Mouse (Mus musculus) small intestine, adult 2 months (tissue): Measurements from ENCODE around the gene Asic2. TPM values are rescaled to one million over a fixed set of nuclear protein-coding genes. Genes with fewer than 3 reads are reported as not detected.

Experiments used
- H3K27ac ChIP-seq: fragments of 200-500 bp; 2 replicates; pipeline ENCODE4 v1.5.1; 2012; ENCODE audit warnings: low read depth, low read length, control low read depth, inconsistent platforms; ENCODE audit not compliant: insufficient read depth
- H3K27me3 ChIP-seq: fragments of 200-500 bp; 2 replicates; pipeline ENCODE4 v1.6.1; 2012; ENCODE audit warnings: mild to moderate bottlenecking, moderate library complexity, low read length, inconsistent platforms; ENCODE audit not compliant: control insufficient read depth, insufficient read depth
- H3K36me3 ChIP-seq: fragments of 200-500 bp; 2 replicates; pipeline ENCODE4 v1.6.1; 2012; ENCODE audit warnings: mild to moderate bottlenecking, low read length, control low read depth, inconsistent platforms; ENCODE audit not compliant: control insufficient read depth, insufficient read depth
- H3K4me1 ChIP-seq: fragments of 200-500 bp; 2 replicates; pipeline ENCODE4 v1.6.1; 2012; ENCODE audit warnings: low read length, inconsistent platforms, mixed read lengths; ENCODE audit not compliant: control insufficient read depth, insufficient read depth, insufficient read length
- H3K4me3 ChIP-seq: fragments of 200-500 bp; 2 replicates; pipeline ENCODE4 v1.5.1; 2012; ENCODE audit warnings: low read depth, mild to moderate bottlenecking, control low read depth, inconsistent platforms, low read length, moderate library complexity
- CTCF ChIP-seq: fragments of 200-500 bp; IDR thresholded peaks from 2 replicates; pipeline ENCODE4 v1.5.1; 2012; ENCODE audit warnings: low read depth, mild to moderate bottlenecking, control low read depth, inconsistent platforms, low read length, moderate library complexity, mixed read lengths; ENCODE audit not compliant: insufficient replicate concordance, insufficient read length; ENCODE audit errors: extremely low read depth
- POLR2A ChIP-seq: fragments of 200-500 bp; IDR thresholded peaks from 2 replicates; pipeline ENCODE4 v1.6.1; 2012; ENCODE audit warnings: low read depth, mild to moderate bottlenecking, control low read depth, inconsistent platforms, low read length, moderate library complexity
- WGBS: fragments of 180-500 bp; shearing (Covaris S2); methylation state at CpG from one replicate; pipeline ENCODE4 v1.1.7; 2018; 5-methylcytosine and 5-hydroxymethylcytosine counted together
- polyA plus RNA-seq: library from polyadenylated mRNA; depleted of rRNA; stranded (reverse); fragments of >200 nt; gene quantifications from 2 replicates; pipeline ENCODE4 v1.2.3, GENCODE M21; 2012

Asic2 gene
- polyA plus RNA-seq, 1 experiment = 1.4 TPM

DNA sequence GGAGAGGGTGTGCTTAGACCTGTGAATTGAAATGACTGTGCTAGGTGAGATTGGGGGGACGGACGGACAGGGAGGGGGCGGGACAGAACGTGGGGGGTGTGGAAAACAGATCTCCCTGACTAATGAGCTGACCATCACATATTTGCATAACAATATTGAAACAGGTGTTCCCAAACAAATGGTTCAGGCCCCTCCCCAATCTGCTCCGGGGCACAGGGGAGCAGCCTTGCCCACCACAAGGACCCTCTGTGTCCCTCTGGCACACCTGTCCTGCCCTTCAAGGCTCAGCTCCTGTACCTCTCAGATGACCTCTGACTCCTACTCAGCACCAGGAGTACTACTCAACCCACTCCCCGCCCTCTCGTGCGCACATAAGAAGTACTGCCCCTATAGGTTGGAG is 351.8 kb downstream of the Asic2 start:
- no peak overlapping the region for H3K27ac ChIP-seq
- 78% methylated on average over 8 of the region's 8 CpGs for WGBS
- no peak overlapping the region for H3K4me3 ChIP-seq
- no peaks in the 10 kb centered on the region for H3K27me3 ChIP-seq
- no peak for TF ChIP-seq POLR2A
- TF ChIP-seq CTCF = no peak
- no peaks in the 10 kb centered on the region for H3K36me3 ChIP-seq
- H3K4me1 ChIP-seq = no peaks in the 10 kb centered on the region

DNA sequence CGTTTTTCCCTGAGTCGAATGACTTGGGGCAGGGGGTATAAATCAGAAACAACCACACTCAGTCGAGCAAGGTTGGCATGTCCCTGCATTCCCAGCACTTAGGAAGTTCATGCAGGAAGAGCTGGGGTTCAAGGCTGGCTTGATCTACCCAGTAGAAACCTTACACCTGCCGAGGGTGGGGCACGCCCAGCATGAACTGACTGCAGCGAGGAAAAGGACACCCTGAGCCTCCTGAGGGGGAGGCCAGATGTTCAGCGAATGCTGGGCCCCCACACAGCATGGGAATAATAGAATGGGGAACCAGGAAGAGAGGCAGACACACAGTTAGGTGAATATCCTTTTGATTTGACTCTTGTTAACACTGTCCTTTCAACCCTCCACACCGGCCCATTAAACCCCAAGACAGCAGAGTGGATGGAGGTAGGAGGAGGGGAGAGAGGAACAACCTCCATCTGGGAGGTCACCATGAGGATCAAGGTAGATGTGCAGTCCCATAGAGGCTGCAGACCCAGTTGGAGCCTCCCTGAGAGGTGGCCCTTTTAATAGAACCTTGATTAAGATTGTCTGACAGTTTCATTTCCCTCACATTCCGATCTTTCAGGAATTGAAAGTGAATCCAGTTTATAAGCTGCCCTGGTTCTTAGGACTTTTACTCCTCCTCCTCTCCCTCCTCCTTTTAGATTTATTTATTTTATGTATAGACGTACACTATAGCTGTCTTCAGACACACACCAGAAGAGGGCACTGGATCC is 354.2 kb downstream of the Asic2 start:
- H3K27me3 ChIP-seq = no peaks in the 10 kb centered on the region
- H3K36me3 ChIP-seq = no peaks in the 10 kb centered on the region
- H3K4me3 ChIP-seq = no peak overlapping the region
- TF ChIP-seq CTCF (no peak), POLR2A (no peak)
- no peaks in the 10 kb centered on the region for H3K4me1 ChIP-seq
- 15% methylated on average over 10 of the region's 10 CpGs for WGBS
- no peak overlapping the region for H3K27ac ChIP-seq

DNA sequence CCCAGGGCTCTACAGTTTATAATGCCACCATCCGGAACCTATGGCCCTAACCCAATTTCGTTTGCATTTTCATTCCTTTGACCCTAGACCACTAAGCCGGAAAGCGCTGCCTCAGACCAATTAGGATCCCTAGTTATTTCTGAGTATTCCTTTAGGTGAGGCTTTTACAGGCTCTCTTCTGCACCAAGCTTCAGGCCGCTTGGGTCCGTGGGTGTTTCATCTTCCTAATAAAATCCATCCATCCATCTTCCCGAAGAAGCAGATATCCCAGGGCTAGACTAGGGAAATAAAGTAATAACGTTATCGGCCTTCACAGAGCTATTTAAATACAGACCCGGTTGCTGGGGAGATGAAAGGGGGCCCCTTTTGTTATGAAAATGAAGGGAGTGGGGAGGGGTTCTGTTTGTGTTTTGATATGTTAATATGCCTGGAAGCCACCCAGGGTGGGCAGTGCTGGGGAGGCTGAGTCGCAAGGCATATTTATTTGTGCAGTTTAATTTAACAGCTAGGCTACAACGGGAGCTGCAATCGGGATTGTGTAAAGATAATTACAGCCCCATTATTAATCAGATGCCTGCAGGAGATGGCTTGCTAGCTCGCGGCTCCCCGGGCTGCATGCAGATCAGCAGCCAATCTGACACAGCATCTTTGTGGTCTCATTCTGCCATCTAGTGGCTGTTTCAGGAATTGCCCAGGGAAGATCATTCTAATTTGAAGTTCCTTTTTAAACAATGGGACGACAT is 355.3 kb downstream of the Asic2 start:
- no peak overlapping the region for H3K4me3 ChIP-seq
- WGBS = 7% methylated on average over 17 of the region's 17 CpGs

DNA sequence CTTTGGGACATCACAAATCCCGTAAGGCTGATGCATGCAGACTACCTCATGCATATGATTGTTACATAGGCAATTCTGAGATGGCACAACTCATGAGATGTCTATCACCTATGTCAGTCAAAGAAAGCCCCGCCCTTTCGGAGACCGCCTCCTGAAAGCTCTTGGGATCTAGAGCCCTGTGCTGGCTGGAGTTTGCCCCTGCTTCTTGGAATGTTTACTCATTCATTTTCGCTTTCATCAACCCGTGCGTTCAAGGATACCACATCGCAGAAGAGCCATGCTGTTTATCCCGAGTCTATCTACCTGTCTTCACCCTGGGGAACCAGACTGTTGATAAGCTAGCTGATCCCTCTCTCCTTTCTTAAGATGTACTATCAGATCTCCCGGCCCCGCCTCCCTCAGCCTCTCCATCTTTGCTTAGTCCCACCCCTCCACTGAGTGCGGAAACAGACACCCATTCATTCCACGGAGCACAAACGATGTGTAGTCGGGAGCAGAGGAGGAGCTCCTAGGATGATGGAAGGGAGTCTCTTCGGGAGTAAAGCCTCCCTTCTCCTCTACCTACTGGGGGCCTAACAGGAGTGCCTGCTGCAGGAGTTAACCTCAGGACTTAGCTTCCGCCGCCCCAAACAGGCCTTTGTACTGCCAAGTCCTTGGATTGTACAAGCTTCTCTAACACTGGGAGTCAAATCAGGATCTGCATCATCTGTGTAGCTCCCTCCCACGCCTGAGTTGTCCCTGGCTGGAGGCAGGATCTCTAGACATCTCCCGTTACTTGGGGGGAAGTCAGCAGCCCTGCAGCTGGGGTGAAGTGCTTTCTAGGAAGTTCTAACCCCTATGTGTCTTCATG is 356.1 kb downstream of the Asic2 start:
- Histone ChIP-seq H3K4me1 (no peaks in the 10 kb centered on the region), H3K4me3 (peak overlapping the region; percentile 24), H3K36me3 (no peaks in the 10 kb centered on the region), H3K27ac (no peak overlapping the region), H3K27me3 (no peaks in the 10 kb centered on the region)
- no peak for TF ChIP-seq CTCF
- TF ChIP-seq POLR2A = no peak
- 7% methylated on average over 20 of the region's 20 CpGs for WGBS

More for the DNA sequence above, 355.3 kb downstream of the Asic2 start:
- no peaks in the 10 kb centered on the region for H3K27me3 ChIP-seq
- no peak overlapping the region for H3K27ac ChIP-seq
- peak; percentile 70; the same call in 1 of the 2 replicates for TF ChIP-seq CTCF
- TF ChIP-seq POLR2A = no peak
- no peaks in the 10 kb centered on the region for H3K4me1 ChIP-seq
- H3K36me3 ChIP-seq = no peaks in the 10 kb centered on the region

DNA sequence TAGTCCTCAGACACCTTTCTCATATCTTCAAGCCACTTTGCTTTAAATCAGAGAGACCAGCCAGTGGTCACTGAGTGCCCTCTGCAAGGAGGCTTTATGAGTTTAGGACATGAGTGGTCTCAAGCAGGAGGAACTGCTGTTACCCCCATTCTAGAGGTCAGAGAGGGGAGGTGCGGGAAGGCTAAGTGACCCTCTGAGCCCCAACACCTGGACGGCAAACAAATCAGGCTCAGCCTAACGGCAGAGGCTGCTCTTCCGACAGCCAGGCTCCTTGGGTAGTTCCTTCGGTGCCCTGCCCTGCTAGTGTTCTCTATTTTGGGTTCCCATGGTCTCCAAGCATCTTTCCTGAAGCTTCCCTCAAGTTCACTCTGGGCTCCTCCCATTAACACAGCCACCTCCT is 357.8 kb downstream of the Asic2 start:
- H3K27me3 ChIP-seq = no peaks in the 10 kb centered on the region
- H3K36me3 ChIP-seq = no peaks in the 10 kb centered on the region
- no peak overlapping the region for H3K4me3 ChIP-seq
- H3K27ac ChIP-seq = no peak overlapping the region
- 61% methylated on average over 5 of the region's 5 CpGs for WGBS
- H3K4me1 ChIP-seq = no peaks in the 10 kb centered on the region
- no peak for TF ChIP-seq POLR2A
- TF ChIP-seq CTCF = no peak

DNA sequence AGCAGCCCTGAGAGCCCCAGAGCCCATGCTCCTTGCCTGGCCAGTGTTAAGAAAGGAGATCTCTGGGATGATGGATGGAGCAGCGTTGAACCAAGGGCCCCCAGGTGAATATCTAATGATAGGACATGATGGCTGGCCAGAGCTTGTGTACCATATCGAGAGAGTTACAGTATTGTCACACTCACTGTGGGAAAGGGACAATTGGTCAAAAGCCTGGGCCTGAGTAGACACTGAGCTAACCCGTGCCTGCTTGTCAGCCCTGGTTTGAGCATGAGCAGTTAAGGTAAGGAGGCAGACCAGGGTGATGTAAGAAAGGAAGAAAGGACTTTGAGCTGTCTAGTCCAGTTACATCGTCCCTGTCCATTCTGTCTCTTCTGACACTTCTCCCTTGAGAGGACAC is 365.3 kb downstream of the Asic2 start:
- Histone ChIP-seq H3K27me3 (no peaks in the 10 kb centered on the region), H3K4me3 (no peak overlapping the region), H3K36me3 (no peaks in the 10 kb centered on the region), H3K27ac (no peak overlapping the region), H3K4me1 (no peaks in the 10 kb centered on the region)
- TF ChIP-seq CTCF (no peak), POLR2A (no peak)
- 66% methylated on average over 4 of the region's 4 CpGs for WGBS
